Mouse (Mus musculus): ENCODE results near the gene Optc. TPM values are rescaled to one million over a fixed set of nuclear protein-coding genes. Genes with fewer than 3 reads are reported as not detected.

Optc gene
- polyA plus RNA-seq, 1 experiment from 2014 or later, result 1.7 TPM

GRCm38 (mm10) chr1:133873086-133873813 is 34.5 kb downstream of the Optc start:
- no peaks in the 10 kb centered on the region for H3K36me3 ChIP-seq
- WGBS, result 83% methylated on average over 6 of the region's 6 CpGs
- H3K27ac ChIP-seq, result no peak overlapping the region
- H3K4me1 ChIP-seq, result no peaks in the 10 kb centered on the region
- no peaks in the 10 kb centered on the region for H3K27me3 ChIP-seq (replicated peaks)
- no peak overlapping the region for H3K4me3 ChIP-seq (replicated peaks)
- H3K9me3 ChIP-seq, result no peaks in the 10 kb centered on the region
- no peak for ATAC-seq (ENCODE audit: insufficient read depth, low FRiP score, low read depth)
- H3K9ac ChIP-seq, result no peak overlapping the region
- no peak overlapping the region for H3K4me2 ChIP-seq

- Histone ChIP-seq H3K27me3 (replicated peaks) (no peaks in the 10 kb centered on the region), H3K9ac (no peak overlapping the region), H3K4me1 (no peaks in the 10 kb centered on the region), H3K4me3 (replicated peaks) (no peak overlapping the region), H3K4me2 (no peak overlapping the region), H3K36me3 (no peaks in the 10 kb centered on the region), H3K9me3 (no peaks in the 10 kb centered on the region), H3K27ac (no peak overlapping the region)
- WGBS, result 63% methylated on average over 10 of the region's 10 CpGs
- ATAC-seq (ENCODE audit: insufficient read depth, low FRiP score, low read depth), result no peak
Measured at GRCm38 (mm10) chr1:133871241-133871640, 36.6 kb downstream of the Optc start.

- WGBS, result 59% methylated on average over 2 of the region's 2 CpGs
- Histone ChIP-seq H3K27ac (no peak overlapping the region), H3K4me1 (no peaks in the 10 kb centered on the region), H3K9ac (no peak overlapping the region), H3K4me3 (replicated peaks) (no peak overlapping the region), H3K4me2 (no peak overlapping the region), H3K9me3 (no peaks in the 10 kb centered on the region), H3K36me3 (no peaks in the 10 kb centered on the region), H3K27me3 (replicated peaks) (no peaks in the 10 kb centered on the region)
- ATAC-seq (ENCODE audit: insufficient read depth, low FRiP score, low read depth), result no peak
Measured at GRCm38 (mm10) chr1:133869221-133869620, 38.6 kb downstream of the Optc start.

DNA sequence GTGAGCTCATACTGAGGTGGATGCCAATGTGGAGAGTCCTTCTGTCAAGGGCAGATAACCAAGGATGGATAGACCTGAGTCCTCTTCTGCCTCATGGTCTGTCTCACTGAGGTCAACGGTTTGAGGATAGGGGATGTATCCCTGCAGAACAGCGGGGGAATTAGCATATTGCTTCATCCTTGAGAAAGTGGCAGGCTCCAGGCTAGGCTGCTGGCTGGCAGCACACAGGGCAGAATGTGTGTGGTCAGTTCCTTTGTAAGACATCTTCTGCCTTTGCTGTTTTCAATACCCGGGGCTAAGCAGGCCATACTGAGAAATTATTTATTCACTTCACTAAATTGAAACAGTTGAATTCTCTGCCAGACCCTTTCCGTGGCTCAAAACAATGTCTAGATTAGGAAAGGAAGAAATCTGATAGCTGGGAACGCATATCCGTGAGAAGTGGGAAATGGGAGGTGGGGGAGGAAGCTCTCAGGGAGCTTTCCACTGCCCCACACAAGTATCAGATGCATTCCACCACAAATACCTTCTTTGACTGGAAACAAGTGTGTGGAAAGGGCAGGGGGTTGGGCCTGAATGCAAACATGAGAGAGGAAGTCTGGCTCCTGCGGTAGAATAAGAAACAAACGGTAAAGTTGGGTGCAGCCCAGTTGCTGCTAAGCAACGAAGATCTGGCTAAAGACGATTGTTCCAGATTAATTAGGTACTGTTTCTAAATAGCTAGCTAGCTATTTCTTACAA is 44.4 kb downstream of the Optc start:
- no peak overlapping the region for H3K4me3 ChIP-seq (replicated peaks)
- 8% methylated on average over 10 of the region's 10 CpGs for WGBS
- no peak overlapping the region for H3K9ac ChIP-seq
- no peaks in the 10 kb centered on the region for H3K9me3 ChIP-seq
- H3K27ac ChIP-seq, result peak overlapping the region; percentile 46
- ATAC-seq (ENCODE audit: insufficient read depth, low FRiP score, low read depth), result no peak; the same call in 1 of the 2 replicates
- no peaks in the 10 kb centered on the region for H3K27me3 ChIP-seq (replicated peaks)
- H3K36me3 ChIP-seq, result no peaks in the 10 kb centered on the region
- peaks cover 11% of the 10 kb centered on the region; the same call in 1 of the 2 replicates for H3K4me1 ChIP-seq
- no peak overlapping the region for H3K4me2 ChIP-seq

GRCm38 (mm10) chr1:133861028-133861427 is 46.8 kb downstream of the Optc start:
- H3K9me3 ChIP-seq, result no peaks in the 10 kb centered on the region
- H3K4me1 ChIP-seq, result peaks cover 11% of the 10 kb centered on the region; the same call in 1 of the 2 replicates
- no peak for ATAC-seq (ENCODE audit: insufficient read depth, low FRiP score, low read depth)
- no peaks in the 10 kb centered on the region for H3K27me3 ChIP-seq (replicated peaks)
- no peak overlapping the region for H3K27ac ChIP-seq
- H3K4me3 ChIP-seq (replicated peaks), result no peak overlapping the region
- no peaks in the 10 kb centered on the region for H3K36me3 ChIP-seq
- 55% methylated on average over 5 of the region's 5 CpGs for WGBS
- H3K9ac ChIP-seq, result no peak overlapping the region
- no peak overlapping the region for H3K4me2 ChIP-seq

DNA sequence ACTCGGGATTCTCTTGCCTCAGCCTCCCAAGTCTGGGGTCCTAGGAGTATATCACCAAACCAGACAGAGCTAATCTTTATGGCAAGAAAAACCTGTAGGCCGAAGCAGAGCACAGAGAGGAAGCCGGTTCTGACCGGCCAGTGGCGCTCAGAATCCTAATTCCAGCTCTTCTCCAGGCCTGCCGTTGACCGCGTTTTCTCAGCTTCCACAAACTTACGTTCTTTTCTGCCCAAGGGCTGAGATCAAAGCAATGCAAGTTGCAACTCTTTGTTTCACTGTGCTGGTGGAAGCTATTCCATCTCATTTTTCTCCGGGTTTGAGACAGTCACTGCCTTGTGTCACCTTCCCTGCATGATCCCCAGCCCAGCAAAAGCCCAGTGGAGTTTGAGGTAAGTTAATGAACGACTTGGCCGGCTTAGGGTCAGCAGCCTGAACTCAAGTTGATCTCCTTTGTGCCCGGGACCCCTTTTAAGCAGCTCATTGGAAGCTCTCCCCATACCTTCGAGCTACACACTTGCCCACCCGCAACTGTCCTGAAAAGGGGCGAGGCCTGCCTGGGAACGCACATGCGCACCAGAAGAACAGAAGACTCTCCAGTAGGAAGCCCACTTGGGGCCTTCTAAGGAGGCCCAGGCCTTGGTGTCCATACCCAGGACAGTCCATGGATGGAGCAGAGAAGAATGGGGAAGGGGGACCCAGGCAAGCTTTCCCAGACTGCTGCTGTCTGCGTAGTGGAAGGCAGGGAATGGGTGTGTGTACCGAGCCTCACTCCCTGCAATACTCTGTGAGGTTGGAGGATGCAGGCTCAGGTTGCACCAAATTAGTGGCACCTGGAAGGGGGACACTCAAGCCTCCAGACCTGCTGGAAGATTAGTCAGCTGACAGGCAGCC is 47.7 kb downstream of the Optc start:
- no peaks in the 10 kb centered on the region for H3K36me3 ChIP-seq
- WGBS, result 72% methylated on average over 20 of the region's 20 CpGs
- H3K9me3 ChIP-seq, result no peaks in the 10 kb centered on the region
- H3K27ac ChIP-seq, result no peak overlapping the region
- no peaks in the 10 kb centered on the region for H3K27me3 ChIP-seq (replicated peaks)
- peaks cover 17% of the 10 kb centered on the region for H3K4me1 ChIP-seq
- no peak for ATAC-seq (ENCODE audit: insufficient read depth, low FRiP score, low read depth)
- no peak overlapping the region for H3K9ac ChIP-seq
- H3K4me2 ChIP-seq, result no peak overlapping the region
- H3K4me3 ChIP-seq (replicated peaks), result no peak overlapping the region

DNA sequence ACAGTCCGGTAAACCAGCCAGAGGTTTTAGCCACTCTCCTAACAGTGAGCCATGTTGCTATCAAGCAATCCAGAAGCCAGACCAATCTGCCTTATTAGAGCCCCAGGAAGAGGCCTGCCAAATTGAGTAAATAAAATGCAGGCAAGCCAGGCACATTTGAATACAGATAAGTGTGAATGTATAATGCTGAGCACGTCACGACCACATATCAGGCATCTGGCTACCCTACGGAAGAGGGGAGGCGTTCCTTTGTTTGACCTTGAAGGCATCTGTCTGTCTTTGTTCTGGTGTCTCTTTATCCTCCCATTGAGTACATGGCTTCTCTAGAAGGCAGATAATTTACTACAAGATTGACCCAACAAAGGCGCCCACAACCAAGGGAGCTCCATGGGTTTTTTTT is 48.5 kb downstream of the Optc start:
- no peak for ATAC-seq (ENCODE audit: insufficient read depth, low FRiP score, low read depth)
- Histone ChIP-seq H3K27me3 (replicated peaks) (no peaks in the 10 kb centered on the region), H3K4me3 (replicated peaks) (no peak overlapping the region), H3K4me1 (peaks cover 21% of the 10 kb centered on the region), H3K27ac (no peak overlapping the region), H3K9ac (no peak overlapping the region), H3K9me3 (no peaks in the 10 kb centered on the region), H3K4me2 (no peak overlapping the region), H3K36me3 (no peaks in the 10 kb centered on the region)
- 71% methylated on average over 6 of the region's 6 CpGs for WGBS

DNA sequence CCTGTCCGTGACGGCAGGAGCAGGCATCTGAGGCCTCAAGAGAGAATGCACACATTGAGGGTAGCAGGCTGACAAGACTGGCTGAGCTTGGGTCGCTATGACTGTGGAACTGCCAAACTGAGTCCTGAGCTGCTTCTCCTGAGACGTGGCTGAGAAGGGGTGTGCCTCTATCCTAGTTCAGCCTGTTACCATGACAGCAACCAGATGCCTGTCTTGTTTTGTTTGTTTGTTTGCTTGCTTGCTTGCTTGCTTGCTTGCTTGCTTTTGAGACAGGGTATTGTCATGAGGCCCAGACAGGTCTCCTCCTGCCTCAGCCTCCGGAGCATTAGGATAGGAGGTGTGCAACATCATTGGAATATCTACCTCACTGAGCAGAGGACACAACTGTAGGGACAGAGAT is 50.0 kb downstream of the Optc start:
- Histone ChIP-seq H3K4me3 (replicated peaks) (no peak overlapping the region), H3K36me3 (no peaks in the 10 kb centered on the region), H3K27me3 (replicated peaks) (no peaks in the 10 kb centered on the region), H3K4me2 (no peak overlapping the region), H3K9ac (no peak overlapping the region), H3K27ac (no peak overlapping the region), H3K9me3 (no peaks in the 10 kb centered on the region), H3K4me1 (peaks cover 13% of the 10 kb centered on the region; the same call in 1 of the 2 replicates)
- no peak for ATAC-seq (ENCODE audit: insufficient read depth, low FRiP score, low read depth)
- 88% methylated on average over 5 of the region's 5 CpGs for WGBS

- 82% methylated on average over 5 of the region's 5 CpGs for WGBS
- no peaks in the 10 kb centered on the region for H3K27me3 ChIP-seq (replicated peaks)
- H3K36me3 ChIP-seq, result no peaks in the 10 kb centered on the region
- H3K9ac ChIP-seq, result no peak overlapping the region
- no peak overlapping the region for H3K4me3 ChIP-seq (replicated peaks)
- no peak overlapping the region for H3K4me2 ChIP-seq
- H3K4me1 ChIP-seq, result peaks cover 13% of the 10 kb centered on the region; the same call in 1 of the 2 replicates
- H3K27ac ChIP-seq, result no peak overlapping the region
- no peak for ATAC-seq (ENCODE audit: insufficient read depth, low FRiP score, low read depth)
- H3K9me3 ChIP-seq, result no peaks in the 10 kb centered on the region
Measured at GRCm38 (mm10) chr1:133857171-133857570, 50.6 kb downstream of the Optc start.

GRCm38 (mm10) chr1:133856655-133857054 is 51.1 kb downstream of the Optc start:
- Histone ChIP-seq H3K4me1 (peaks cover 13% of the 10 kb centered on the region; the same call in 1 of the 2 replicates), H3K9me3 (no peaks in the 10 kb centered on the region), H3K4me3 (replicated peaks) (no peak overlapping the region), H3K27me3 (replicated peaks) (no peaks in the 10 kb centered on the region), H3K27ac (no peak overlapping the region), H3K4me2 (no peak overlapping the region), H3K9ac (no peak overlapping the region), H3K36me3 (no peaks in the 10 kb centered on the region)
- ATAC-seq (ENCODE audit: insufficient read depth, low FRiP score, low read depth), result no peak
- 75% methylated on average over 3 of the region's 3 CpGs for WGBS

DNA sequence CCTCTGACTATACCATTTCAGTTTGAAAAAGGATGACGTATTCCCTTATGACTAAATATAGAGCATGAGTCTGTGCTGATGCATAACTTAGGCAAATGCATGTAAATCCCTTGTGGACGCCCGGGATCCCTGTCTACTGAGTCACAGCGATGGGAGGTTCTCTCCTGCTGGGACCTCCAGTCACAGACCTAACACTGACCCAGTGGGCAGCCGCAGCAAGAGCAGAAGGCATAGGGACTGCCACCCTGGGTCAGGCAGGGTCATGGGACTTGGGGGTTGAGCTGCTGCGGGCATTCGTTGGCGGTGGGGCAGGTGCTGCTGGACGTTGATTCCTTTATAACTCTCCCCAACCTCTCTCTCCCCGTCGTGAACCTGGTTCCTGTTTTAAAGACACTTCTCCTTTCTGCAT is 51.7 kb downstream of the Optc start:
- Histone ChIP-seq H3K4me1 (peaks cover 13% of the 10 kb centered on the region; the same call in 1 of the 2 replicates), H3K9me3 (no peaks in the 10 kb centered on the region)
- WGBS, result 37% methylated on average over 11 of the region's 11 CpGs

More for the DNA sequence above, 51.7 kb downstream of the Optc start:
- H3K27ac ChIP-seq, result no peak overlapping the region
- no peak overlapping the region for H3K9ac ChIP-seq
- no peak overlapping the region for H3K4me3 ChIP-seq (replicated peaks)
- H3K27me3 ChIP-seq (replicated peaks), result no peaks in the 10 kb centered on the region
- no peak overlapping the region for H3K4me2 ChIP-seq
- ATAC-seq (ENCODE audit: insufficient read depth, low FRiP score, low read depth), result no peak
- no peaks in the 10 kb centered on the region for H3K36me3 ChIP-seq

Measured in stomach, embryonic 15.5 days (tissue).